Mouse (Mus musculus) left cerebral cortex, postnatal 4 days (tissue): ENCODE measurements at regions not wholly inside any gene's neighbourhood (a gene's known extent, or its start where the extent isn't known, plus 50 kb on each side); places are given as distances from the start of the nearest gene placed in this dataset.

Experiments used
- DNase-seq: peaks from one replicate; pipeline ENCODE4 v3.0.0-alpha.2; 2022
- intact Hi-C: fragments of 180-260 bp; cut with DNase I; formaldehyde crosslinking; loops from one replicate; pipeline ENCODE4 v1.15.1; 2025

GRCm38 (mm10) chr2:96234613-96235012, 83.4 kb upstream of the Lrrc4c start:
- intact Hi-C loops: no loop called here
- peak; percentile 7 for DNase-seq

- intact Hi-C loops: no loop called here
Observed at GRCm38 (mm10) chr2:96239246-96239645, 78.7 kb upstream of the Lrrc4c start.

GRCm38 (mm10) chr2:96240543-96241090, 77.4 kb upstream of the Lrrc4c start:
- intact Hi-C loops: no loop called here
- no peak for DNase-seq

More at GRCm38 (mm10) chr2:96239246-96239645, 78.7 kb upstream of the Lrrc4c start:
- DNase-seq: no peak

DNA sequence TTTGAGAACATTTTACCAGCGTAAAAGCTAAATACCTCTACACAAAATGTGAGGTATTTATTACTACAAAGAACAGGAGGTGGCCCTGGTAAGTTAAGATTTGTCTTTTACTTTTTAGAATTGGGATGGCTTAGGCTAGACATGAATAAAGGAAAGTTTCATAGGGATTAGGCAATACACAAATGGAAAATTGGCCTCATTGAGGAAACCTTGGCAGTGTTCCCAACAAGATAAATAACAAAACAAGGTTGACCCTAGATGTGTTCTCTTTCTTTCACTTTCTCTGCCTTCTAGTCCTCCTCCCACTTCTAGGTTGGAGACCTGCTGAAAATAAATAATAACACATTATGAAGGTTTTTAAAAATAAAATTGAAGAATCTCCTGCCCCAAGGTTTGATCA, 64.3 kb upstream of the Lrrc4c start:
- DNase-seq: no peak
- intact Hi-C loops: no loop called here

DNA sequence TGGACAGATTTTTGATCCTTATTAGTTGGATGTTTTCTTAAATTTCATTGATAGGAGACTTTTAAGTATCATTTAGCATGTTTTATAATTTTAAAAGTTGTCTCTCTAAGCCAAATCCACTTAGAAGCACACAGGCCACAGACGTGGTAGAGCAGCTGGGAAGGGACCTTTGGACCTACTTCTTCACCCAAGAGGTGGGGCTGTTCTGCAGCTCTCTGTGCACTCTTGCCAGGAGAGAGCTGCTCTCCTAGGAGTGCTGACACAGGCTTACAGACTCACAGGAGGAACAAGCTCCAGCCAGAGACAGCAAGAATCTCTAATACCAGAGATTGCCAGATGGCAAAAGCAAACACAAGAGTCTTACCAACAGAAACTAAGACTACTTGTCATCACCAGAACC, 61.5 kb upstream of the Lrrc4c start:
- intact Hi-C loops: no loop called here
- DNase-seq: no peak
